Comparison of ENCODE assay signal across 8 mouse cellular contexts in the genomic region with DNA sequence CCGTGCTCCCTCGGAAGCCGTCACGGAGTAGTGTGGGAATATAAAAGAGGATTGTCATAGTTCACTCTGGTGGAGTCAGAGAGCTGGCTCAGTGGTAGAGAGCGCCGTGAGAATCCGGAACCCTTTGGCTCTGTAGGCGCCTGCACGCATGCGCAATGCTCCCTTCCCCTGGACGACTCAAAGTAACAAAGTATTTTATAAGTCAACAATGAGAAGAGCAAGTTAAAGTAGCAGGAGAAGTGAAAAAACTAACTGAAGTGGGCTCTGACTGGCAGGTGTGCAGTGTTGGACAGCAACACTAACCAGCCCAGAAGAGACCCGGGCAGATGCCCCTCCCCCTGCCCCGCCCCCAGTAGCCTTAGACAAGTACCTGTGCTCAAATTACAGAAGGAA. TPM values are rescaled to one million over a fixed set of nuclear protein-coding genes. Genes with fewer than 3 reads are reported as not detected.
DNase-seq lines count a peak whose midpoint lies in the region; TF ChIP-seq lines count a peak whose summit lies in the region.

No protein-coding gene starts in this region.

- H3K4me3 ChIP-seq in left cerebral cortex, adult 2 months: peak overlapping the region; percentile 25

- intact Hi-C loops in left cerebral cortex, adult 2 months (cut with DNase I): no loop called here

- H3K27ac ChIP-seq in left cerebral cortex, adult 2 months: peak overlapping the region; percentile 37; the same call in 1 of the 2 replicates

- DNase-seq in R1 (ENCODE audit: low read depth, low spot score): peak; percentile 84
- peak; percentile 53 to 62 for DNase-seq in cerebellum, postnatal 14 days
- DNase-seq in frontal cortex, postnatal 36 days (ENCODE audit: low spot score in 2 of 2): peak; percentile 82
- DNase-seq in hindlimb bud, embryonic 11.5 days (ENCODE audit: extremely low spot score, low read depth, low spot score): peak; percentile 22
- peak; percentile 74 for DNase-seq in left cerebral cortex, adult 2 months (ENCODE audit: extremely low spot score in 1 of 2, low spot score in 2 of 2)
- peak; percentile 95 for DNase-seq in lung, postnatal 36 days
- peak; percentile 82 for DNase-seq in right cerebral cortex, postnatal 10 days (ENCODE audit: low spot score in 2 of 2)
- DNase-seq in yolk sac, embryonic 10.5 days (ENCODE audit: low spot score): peak; percentile 73

- no peak for TF ChIP-seq CTCF in left cerebral cortex, adult 2 months (IDR thresholded peaks at IDR 0.05)

RNA-seq across cellular contexts. Expression of gene Glo1, which starts 31.5 kb away (rescaled TPM):
- total RNA-seq in left cerebral cortex, adult 2 months (2021): 100 to 1,000 TPM; 137 to 143 TPM

RNA-seq across cellular contexts. Expression of gene Dnah8, which starts 34.0 kb away (rescaled TPM):
- total RNA-seq in left cerebral cortex, adult 2 months (2021): under 1 TPM; 0.35 to 0.97 TPM

Comparison
In these comparisons a context has a peak if more than half of its experiments do, and no peak if none do; other contexts are left out.
1. Peak in every context shown above with its lines: DNase-seq, H3K4me3 ChIP-seq and H3K27ac ChIP-seq.
2. DNase-seq: peak in every context shown above with its lines; median percentile 95 in lung, postnatal 36 days; 84 in R1; 82 in frontal cortex, postnatal 36 days; 82 in right cerebral cortex, postnatal 10 days; 74 in left cerebral cortex, adult 2 months; 73 in yolk sac, embryonic 10.5 days; 58 in cerebellum, postnatal 14 days; 22 in hindlimb bud, embryonic 11.5 days.